Mouse (Mus musculus): ENCODE data around the gene Setd3. TPM values are rescaled to one million over a fixed set of nuclear protein-coding genes. Genes with fewer than 3 reads are reported as not detected.
A peak's percentile ranks its signal among the peaks of the same experiment; 100 is the strongest.

The Setd3 gene
- total RNA-seq (2021): 100 to 1,000 TPM; 151 to 157 TPM

DNA sequence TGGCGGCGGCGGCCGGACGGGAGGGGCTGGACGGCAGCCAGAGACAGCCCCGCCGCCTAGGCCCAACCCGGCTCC lies at the start of gene Setd3:
Gene Setd3, minus strand, starts transcription at position 69 of the 75 bp plus-strand sequence.
- intact Hi-C loops (cut with DNase I): no loop called here

DNA sequence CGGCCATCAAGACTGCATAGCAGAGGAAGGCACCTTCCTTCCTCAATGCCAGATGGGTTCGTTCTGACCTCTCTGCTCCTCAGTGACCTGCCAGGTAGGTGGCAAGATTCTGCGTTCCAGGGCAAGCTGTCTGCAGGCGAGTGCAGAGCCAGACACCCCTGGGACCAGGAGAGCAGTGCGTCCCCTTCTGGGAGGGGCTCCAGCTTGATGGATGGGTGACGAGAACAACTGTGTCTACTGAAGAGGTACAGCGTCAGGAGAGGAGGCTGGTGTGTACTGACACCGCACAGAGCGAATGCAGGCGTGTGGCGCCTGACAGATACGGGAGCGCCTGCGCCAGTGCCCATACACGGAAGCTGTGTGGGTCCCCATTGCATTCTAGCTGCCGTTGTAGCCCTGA lies 48.4 kb upstream of the Setd3 start:
- DNase-seq (ENCODE audit: low spot score in 2 of 2): no peak
- intact Hi-C loops (cut with DNase I): no loop called here

More for the DNA sequence above, at the start of gene Setd3:
- DNase-seq (ENCODE audit: low spot score in 2 of 2): no peak

DNA sequence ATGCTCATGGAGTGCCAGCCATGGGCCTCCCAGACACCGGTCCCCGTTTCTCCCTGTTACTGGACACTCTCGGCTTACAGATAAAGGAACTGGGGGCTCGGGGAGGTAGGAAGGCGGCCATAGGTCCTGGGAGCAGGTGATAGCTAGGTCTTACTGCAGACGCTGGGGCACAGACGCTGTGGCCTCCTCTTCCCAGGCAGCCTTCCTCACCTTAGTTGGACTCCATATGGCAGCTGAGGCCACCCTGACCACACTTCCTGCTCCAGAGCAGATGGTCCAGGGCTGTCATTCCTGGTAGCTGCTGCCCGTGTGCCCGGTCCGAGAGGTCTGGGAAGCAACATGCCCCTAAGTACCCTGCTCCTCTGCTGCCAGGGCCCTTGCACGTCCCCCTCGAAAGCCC lies 47.8 kb upstream of the Setd3 start:
- no peak for DNase-seq (ENCODE audit: low spot score in 2 of 2)
- intact Hi-C loops (cut with DNase I): no loop called here

DNA sequence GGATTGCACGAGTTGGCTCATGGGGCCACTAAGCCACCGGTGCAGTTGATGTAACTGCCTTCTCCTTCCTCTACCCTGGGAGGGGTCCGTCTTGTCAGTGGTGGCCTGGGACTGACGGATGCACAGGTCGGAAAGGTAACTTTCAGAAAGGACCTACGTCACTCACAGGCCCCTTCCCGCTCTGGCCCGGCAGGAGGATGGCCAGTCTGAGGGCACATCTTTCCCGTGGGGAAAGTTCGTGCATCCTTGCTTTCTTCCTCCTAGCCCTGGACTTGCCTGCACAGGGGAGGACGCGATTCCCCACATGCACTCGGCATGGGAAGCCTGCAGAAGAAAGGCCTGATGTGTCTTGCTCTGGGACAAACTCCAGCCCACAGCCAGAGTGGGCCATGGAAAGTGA lies 47.1 kb upstream of the Setd3 start:
- intact Hi-C loops (cut with DNase I): no loop called here
- DNase-seq (ENCODE audit: low spot score in 2 of 2): no peak

DNA sequence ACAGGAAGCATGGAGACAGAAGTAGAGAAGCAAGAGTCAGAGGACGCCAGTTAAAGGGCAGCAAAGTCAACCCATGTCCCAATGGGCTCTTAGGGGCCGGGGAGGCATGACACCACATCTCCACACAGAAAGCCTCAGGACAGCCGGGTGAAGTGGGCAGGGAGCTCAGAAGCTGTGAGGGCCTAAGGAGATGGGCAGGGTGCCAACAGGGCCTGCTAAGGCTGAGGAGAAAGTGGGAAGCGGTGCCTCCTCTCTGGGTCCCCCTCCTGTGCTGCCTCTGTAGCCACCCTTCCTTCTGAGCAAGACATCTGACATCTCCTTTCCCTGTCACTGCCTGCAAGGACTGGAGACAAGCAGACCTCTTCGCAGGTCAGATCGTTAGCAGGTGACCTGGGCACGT lies 46.7 kb upstream of the Setd3 start:
- DNase-seq (ENCODE audit: low spot score in 2 of 2): no peak
- intact Hi-C loops (cut with DNase I): no loop called here

DNA sequence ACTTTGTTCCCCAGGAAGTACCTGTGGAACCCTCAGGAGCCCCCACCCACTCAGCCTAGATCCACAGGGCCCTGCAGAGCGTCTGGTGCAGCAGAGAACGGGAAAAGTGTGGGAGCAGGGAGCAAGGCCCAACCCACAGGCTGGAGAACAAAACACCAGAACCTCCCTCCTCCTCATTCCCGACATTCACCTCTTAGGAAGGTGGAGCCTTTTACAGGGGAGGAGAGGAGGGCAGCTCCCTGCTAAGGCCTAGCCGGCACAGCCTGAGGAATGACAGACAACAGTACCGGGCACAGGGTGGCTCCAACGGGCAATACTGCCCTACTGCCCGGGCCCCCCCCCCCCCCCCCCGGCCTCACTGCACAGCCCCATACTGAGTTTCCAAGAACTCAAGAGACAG lies 44.2 kb upstream of the Setd3 start:
- DNase-seq (ENCODE audit: low spot score in 2 of 2): no peak
- intact Hi-C loops (cut with DNase I): no loop called here

DNA sequence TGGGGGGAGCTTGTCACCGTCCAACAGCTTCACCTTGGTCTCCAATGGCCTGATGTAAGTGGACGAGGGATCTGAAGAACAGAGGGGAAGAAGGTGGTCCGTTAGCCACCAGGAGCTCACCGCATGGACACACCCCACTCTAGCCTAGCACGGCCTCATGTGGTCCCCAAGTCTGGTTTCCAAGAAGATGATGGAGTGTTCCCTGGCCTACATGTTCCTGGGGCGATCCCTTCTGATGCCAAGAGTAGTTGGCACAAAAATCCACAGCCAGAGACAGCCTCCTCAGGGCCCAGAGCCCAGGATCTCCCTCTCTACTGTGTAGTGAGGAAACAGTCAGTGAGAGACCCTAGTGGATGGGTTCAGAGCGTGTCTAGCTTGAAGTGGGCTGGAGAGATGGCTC lies 42.6 kb upstream of the Setd3 start:
- no peak for DNase-seq (ENCODE audit: low spot score in 2 of 2)
- intact Hi-C loops (cut with DNase I): no loop called here

DNA sequence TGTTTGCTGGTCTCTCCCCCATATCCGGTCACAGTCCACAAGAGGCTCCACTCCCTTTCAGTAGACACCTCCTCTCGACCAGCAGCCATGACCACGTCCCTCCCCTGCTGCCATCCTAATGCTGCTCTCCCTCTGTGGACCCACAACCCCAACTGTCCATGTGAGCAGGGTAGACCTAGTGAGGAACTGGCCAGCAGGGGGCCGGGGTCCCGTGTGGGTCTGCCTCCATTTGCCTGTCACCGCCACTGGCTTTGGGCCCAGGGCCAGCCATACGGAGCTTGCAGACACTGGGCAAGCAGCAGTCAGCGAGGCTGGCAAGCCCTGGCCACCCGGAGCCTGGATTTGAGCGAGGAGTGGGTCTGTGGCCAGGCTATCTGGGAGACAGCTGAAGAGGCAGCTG lies 42.1 kb upstream of the Setd3 start:
- no peak for DNase-seq (ENCODE audit: low spot score in 2 of 2)
- intact Hi-C loops (cut with DNase I): no loop called here

DNA sequence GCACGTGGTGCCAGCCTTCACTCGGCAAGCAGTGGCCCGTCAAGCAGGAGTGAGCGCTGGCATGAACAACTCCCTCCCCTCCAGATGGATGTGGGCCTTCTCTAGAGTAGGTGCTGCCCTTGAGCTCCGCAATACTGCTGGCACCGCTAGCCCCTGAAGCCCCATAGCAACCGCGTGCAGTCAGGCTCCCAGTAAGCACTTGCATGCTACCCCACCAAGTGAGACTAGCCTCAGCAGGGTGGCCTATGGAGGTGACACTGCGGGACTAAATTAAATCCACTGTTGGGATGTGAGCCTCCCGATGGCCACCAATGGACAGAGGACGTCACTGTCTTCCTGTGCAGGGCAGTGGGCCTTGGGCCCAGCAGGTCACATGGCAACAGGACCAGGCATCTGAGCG lies 41.5 kb upstream of the Setd3 start:
- DNase-seq (ENCODE audit: low spot score in 2 of 2): no peak
- intact Hi-C loops (cut with DNase I): no loop called here

DNA sequence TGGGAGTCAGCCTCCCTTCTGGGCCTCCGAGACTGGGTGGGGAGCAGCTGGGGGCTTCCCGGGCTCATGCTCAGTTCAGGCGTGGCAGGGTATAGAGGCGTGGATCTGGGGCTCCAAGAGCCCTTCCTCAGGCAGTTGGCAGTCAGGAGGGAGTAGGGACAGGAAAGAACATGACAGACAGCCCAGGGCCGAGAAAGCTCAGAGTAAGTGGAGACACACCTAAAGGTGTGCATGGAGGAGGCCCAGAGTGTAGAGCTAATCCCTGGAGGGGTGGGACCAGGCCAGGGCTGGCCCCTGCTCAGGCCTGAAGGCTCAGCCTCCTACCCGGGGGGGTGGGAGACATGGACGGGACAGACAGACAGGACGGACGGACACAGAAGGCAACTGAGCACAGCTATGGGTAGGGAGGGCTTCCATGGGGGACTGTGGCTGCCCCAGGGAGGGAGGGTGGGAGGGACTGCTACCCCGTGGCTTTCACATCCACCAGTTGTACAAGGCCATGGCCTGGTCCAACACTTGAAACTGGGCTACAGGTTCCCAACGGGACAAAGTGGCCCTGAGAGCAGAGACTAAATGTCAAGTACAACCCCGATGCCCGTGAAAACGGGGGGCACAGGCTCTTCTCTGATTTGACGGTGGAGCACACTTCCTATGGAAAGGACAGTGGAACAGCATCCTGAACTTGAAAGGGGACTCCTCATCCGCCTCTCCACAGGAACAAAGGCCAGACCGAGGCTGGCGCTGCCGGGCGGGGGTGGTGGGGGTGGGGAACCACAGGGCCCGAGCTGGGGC lies 40.9 kb upstream of the Setd3 start:
- intact Hi-C loops (cut with DNase I): loop anchor here (2.0 kb wide), 2 partner anchors 55 to 73 kb away; partner anchors contain the start of gene Ccdc85c
- DNase-seq (ENCODE audit: low spot score in 2 of 2): no peak

DNA sequence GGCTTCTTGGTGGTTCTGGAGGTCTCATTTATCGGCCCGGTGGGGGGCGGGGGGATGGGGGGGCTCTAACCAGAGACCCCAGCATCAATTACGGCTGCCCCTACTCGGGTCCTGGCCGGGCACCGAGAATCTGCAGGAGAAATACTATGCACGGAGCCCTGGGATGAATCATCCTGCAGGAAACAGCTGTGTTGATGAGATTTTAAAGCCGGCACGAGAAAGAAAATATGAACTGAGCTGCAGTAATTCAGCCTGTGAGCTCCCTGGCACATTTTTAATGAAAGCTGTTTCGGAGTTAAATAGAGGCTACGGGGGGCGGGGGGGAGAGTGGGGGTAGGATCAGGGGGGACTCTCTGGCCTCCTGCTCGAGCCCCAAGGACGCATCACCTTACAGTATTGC lies 40.0 kb upstream of the Setd3 start:
- peak in 1 of 2 experiments; percentile 71 for DNase-seq (ENCODE audit: low spot score in 2 of 2)
- intact Hi-C loops (cut with DNase I): loop anchor here (2.0 kb wide), 2 partner anchors 56 to 74 kb away; partner anchors contain the start of gene Ccdc85c

DNA sequence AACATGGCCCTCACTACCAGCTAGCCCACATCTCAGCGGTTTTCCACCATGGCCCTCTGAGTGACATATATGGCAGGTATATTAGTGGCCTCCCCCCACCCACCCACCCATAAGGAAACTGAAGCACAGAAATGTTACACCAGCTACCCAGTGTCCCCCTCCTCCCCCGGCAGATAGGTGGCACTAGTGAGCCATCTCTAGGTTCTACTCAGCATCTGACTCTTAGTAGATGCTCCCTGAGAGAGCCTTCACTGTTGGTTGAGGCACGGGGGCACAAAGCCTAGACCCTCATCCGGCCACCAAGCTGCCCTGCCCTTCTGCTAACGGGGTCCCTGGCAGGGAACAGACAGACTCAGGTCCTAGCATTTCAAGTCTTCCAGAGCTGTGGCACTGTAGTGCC lies 38.5 kb upstream of the Setd3 start:
- intact Hi-C loops (cut with DNase I): no loop called here
- DNase-seq (ENCODE audit: low spot score in 2 of 2): peak in 1 of 2 experiments; percentile 58

DNA sequence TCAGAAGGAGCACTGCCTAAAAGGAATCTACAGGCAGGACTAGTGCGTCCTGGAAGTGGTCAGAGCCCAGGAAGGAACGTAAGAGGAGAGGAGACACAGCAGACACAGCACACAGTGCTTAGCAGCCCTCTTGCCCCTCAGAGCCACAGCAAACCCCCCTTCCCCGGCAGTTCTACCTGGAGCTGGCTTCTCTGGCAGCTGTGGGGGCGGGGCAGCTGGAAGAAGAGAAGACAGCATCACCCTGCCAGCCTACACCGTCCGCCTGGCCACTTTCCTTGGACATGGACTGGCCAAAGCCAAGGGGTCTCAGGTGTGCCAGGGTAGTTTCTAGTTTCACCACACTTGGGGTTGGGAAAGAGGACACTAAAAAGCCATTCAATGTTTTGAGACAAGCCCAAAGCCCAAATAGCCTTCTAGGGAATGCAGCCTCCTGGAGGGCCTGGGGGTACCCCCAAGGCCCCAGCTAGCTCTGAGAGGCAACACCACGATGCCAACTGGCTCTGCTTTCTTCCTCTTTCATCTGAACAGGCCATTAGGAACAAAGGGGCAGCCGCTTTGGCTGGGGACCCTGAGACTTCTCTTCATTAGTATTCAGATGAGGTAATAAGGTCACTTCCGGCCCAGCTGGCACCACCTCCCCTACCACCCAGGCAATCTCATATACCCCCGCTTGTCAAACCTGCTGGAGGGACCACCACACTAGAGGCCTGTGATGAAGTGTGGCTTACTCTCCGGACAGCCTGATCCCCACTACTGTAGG lies 37.7 kb upstream of the Setd3 start:
- intact Hi-C loops (cut with DNase I): no loop called here
- DNase-seq (ENCODE audit: low spot score in 2 of 2): no peak

DNA sequence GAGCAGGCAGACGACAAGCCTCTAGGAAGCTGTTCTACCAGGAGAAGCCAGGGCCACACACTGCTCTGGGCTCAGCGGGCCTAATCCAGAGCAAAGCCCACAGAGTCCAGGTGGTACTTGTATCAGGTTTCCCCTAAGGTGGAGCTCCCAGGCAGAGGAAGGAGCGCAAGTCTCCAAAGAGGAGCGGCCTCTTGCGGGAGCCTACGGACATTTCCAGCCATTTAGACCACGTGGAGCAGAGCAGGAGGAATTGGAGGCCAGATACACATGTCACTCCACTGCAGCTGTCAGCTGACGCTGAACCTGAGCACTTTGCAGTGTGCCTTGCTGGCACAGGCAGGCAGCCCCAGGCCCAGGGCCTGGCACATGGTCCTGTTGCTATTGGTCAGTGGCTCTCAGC lies 36.0 kb upstream of the Setd3 start:
- intact Hi-C loops (cut with DNase I): no loop called here

DNA sequence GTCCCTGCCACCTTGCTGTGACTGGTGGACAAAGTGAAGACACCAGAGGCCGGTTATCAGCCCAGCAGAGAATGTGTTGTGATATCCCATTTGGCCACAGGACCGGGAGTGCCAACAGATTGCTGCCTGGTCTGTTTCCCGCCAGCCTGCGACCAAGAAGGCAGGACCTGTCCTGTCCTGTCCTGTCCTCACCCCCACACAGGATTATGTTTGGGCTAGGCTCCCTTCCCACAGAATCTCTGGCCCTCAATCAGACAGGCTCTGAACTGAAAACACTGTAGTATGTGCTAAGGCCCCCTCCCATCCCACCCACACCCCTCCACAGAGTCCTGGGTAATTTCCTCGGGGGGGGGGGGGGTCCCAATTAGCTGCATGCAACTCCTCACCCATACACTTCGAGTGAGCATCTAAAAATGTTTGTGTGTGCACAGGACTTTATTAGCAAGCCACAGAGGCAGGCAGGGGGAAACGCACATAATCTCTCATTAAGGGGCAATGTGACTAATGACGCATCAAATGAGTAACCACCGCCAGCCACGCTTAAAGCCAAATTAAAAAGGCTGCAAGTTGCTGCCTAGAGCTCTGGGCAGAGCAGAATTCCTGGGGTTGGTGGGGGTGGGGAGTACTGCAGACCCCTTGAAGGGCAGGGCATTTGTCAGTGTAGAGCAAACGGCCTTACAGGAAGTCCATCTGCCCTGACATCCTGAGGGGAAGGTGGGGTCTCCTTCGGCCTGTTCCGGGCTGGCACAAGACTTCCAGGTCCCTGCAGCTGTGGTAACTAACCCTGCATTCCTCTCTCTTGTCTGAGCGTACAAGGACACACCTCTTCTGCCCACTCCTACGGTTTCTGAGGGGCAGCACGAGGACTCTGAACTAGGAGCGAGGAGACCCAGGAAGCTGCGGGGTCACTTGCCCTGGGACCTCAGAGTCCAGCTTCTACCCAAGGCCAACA lies 34.3 kb upstream of the Setd3 start:
- DNase-seq (ENCODE audit: low spot score in 2 of 2): no peak
- intact Hi-C loops (cut with DNase I): no loop called here

More for the DNA sequence above, 36.0 kb upstream of the Setd3 start:
- DNase-seq (ENCODE audit: low spot score in 2 of 2): no peak

DNA sequence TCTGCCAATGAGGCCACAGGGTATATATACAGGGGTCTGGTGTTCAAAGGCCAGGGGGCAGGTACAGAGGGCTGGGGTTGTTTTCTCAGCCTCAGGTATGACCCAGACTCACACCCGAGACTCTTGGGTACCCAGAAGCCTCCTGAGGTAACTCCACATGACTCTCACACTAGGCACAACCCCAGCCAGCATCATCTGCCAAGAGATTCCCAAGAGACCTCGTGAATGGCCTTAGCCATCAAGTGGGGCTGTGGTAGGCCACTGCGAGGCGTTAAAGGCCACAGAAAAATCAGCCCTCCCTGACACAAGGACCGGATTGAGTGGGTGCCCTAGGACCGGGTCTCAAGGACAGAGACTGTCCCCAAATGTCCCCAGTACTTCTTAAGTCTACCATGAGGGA lies 33.4 kb upstream of the Setd3 start:
- no peak for DNase-seq (ENCODE audit: low spot score in 2 of 2)
- intact Hi-C loops (cut with DNase I): no loop called here

DNA sequence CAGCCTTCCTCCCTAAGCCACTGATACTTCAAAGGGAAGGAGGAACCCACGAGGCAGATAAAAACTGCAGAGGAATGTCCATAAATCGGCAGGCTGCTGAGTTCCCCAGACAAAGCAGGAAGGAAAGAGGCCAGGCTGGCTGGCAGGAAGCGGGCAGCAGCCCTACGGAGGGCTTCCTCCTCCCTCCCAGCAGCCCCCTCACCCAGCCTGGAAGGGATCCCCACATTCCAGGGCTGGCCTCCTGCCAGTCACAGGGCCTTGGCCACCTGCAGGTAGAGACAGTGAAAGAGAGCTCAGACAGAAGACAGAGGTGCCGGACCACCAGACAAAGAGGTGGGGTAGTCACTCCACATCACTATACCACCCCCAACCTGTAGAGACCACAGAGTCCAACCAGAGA lies 33.0 kb upstream of the Setd3 start:
- intact Hi-C loops (cut with DNase I): no loop called here
- DNase-seq (ENCODE audit: low spot score in 2 of 2): no peak

DNA sequence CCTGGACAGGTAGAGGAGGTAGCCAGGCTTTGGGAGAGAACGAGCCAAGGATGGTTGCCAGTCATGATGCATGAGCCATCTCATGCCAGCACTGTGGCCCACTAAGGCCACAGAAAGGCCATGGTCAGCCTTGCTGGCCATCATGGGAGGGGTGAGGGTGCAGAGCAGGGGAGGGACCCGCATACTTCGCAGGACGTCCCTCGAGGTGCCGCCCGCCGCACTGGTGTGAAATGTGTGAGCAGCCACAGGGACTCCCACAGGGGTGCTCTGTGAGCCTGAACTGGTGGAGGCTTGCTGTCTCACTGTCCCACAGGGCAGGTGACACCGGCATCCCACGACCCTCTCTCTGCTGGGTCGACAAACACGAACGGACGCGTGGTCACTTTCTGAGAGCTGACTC lies 31.5 kb upstream of the Setd3 start:
- no peak for DNase-seq (ENCODE audit: low spot score in 2 of 2)
- intact Hi-C loops (cut with DNase I): no loop called here

DNA sequence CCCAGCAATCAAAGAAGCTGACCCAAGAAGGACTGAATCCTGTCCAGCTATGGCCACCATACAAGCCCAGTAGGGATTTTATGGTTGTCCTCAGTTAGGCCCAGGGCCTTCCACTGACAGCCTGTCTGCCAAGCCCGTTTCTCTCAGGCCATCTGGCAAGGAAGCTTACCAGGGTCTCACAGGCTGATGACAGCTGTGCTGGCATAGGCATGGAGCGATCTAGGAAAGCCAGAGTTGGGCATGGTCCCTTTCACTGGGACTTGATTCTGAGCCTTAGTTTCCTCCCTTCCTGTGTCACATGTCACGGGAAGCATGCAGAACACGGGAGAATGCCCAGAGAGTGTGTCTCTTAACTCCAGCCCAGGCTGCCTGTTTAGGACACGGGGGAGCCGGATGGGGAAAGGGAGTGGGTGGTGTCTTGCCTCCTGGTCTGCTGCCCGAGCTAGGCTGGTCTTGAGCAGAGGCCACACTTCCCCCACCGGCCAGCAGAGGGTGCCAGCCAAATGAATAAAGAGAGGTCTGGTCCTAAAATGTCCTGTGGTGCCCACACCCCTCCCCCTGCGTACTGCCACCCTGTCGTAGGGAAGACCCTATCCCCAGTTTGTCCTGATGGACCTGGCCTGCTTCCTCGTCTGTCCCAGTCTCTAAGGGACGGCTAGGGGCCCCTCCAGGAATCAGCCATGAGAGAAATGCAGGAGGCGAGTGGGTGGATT lies 29.8 kb upstream of the Setd3 start:
- DNase-seq (ENCODE audit: low spot score in 2 of 2): peak; percentile 59 to 74
- intact Hi-C loops (cut with DNase I): loop anchor here (5.0 to 10.0 kb wide), 3 partner anchors 128 to 326 kb away; no protein-coding TSS in a partner anchor

DNA sequence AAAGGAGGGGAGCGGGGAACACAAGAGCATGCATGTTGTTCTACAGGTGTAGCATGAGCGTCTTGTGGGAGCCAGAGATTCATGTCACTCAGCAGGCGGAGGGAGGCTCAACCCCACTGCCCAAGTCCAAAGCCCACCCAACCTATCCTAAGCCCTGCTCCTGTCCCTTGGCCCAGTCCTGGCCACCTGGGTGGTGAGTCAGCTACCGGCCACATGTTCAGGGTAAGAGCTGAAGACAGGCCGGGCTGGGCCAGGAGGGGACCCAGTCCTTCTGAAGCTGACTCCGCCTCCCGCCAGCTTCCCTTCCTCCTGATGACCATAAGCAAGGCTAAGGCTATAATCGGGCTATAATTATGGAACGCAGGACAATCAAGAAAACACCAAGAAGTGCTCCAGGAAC lies 29.1 kb upstream of the Setd3 start:
- no peak for DNase-seq (ENCODE audit: low spot score in 2 of 2)
- intact Hi-C loops (cut with DNase I): loop anchor here (5.0 to 10.0 kb wide), 3 partner anchors 129 to 327 kb away; no protein-coding TSS in a partner anchor
